Mouse (Mus musculus) CH12.LX (cell line): ENCODE data around the gene Zdhhc25. TPM values are rescaled to one million over a fixed set of nuclear protein-coding genes. Genes with fewer than 3 reads are reported as not detected.
A peak's percentile ranks its signal among the peaks of the same experiment; 100 is the strongest.

ENCODE experiments used
- DNase-seq: peaks from one replicate; pipeline ENCODE4 v3.0.0-alpha.2; 2013; ENCODE audit errors: extremely low read depth
- H3K27ac ChIP-seq: 2 replicates; pipeline ENCODE4 v1.5.1; 2012; ENCODE audit warnings: low read depth, mild to moderate bottlenecking, control low read depth, moderate library complexity; ENCODE audit not compliant: insufficient read depth
- H3K27me3 ChIP-seq: replicated peaks from 2 replicates; pipeline ENCODE3; 2012; ENCODE audit warnings: inconsistent platforms
- H3K36me3 ChIP-seq, 2 experiments: replicated peaks in 1 of 2; 2 replicates each; pipeline versions ENCODE3 to v1.6.1; 2012; ENCODE audit warnings: inconsistent platforms in 1 of 2, low read length in 1 of 2, mild to moderate bottlenecking in 1 of 2, mixed read lengths in 1 of 2, moderate library complexity in 1 of 2; ENCODE audit not compliant: control insufficient read depth in 1 of 2, insufficient read depth in 1 of 2
- H3K4me1 ChIP-seq, 2 experiments: 2 replicates each; pipeline ENCODE4 v1.6.1; 2012; ENCODE audit warnings: inconsistent platforms in 1 of 2, moderate library complexity in 1 of 2; ENCODE audit not compliant: insufficient read depth in 2 of 2, control insufficient read depth in 1 of 2
- H3K4me2 ChIP-seq: 2 replicates; pipeline ENCODE4 v1.6.1; 2012; ENCODE audit warnings: low read depth, mild to moderate bottlenecking, control low read depth; ENCODE audit not compliant: poor library complexity, insufficient read depth, severe bottlenecking
- H3K4me3 ChIP-seq, 3 experiments: fragments of 150-350 bp in 1 of 3; sonication (generic) in 1 of 3; replicated peaks in 1 of 3; 2 replicates each; pipeline versions ENCODE3 to v1.5.1; 2011 to 2012; ENCODE audit warnings: low read depth in 2 of 3, low read length in 2 of 3, mild to moderate bottlenecking in 2 of 3, moderate library complexity in 2 of 3, control low read depth in 1 of 3, improper control_type of control experiment in 1 of 3, inconsistent platforms in 1 of 3, mixed read lengths in 1 of 3; ENCODE audit not compliant: poor library complexity in 1 of 3
- H3K79me2 ChIP-seq: replicated peaks from 2 replicates; pipeline ENCODE4 v1.6.1; 2012; ENCODE audit warnings: mild to moderate bottlenecking, moderate library complexity; ENCODE audit not compliant: control insufficient read depth, poor library complexity, insufficient read depth, severe bottlenecking; ENCODE audit errors: extremely low read depth
- H3K9ac ChIP-seq: 2 replicates; pipeline ENCODE4 v1.6.1; 2012; ENCODE audit warnings: low read depth, mild to moderate bottlenecking, control low read depth, moderate library complexity; ENCODE audit not compliant: insufficient read depth
- H3K9me3 ChIP-seq: replicated peaks from 2 replicates; pipeline ENCODE3; 2012; ENCODE audit warnings: low read length, inconsistent platforms, mixed read lengths
- CHD1 ChIP-seq: IDR thresholded peaks from 2 replicates; pipeline ENCODE4 v1.6.1; 2012; ENCODE audit warnings: low read depth, low read length, improper control_type of control experiment, inconsistent platforms
- CHD2 ChIP-seq: IDR thresholded peaks from 2 replicates; pipeline ENCODE4 v1.6.1; 2011; ENCODE audit warnings: low read length, improper control_type of control experiment
- CTCF ChIP-seq, 2 experiments: IDR thresholded peaks in 1 of 2; conservative IDR thresholded peaks in 1 of 2; 2 replicates each; pipeline ENCODE4 v1.5.1; 2011 to 2012; ENCODE audit warnings: low read depth in 2 of 2, low read length in 2 of 2, improper control_type of control experiment in 1 of 2, inconsistent platforms in 1 of 2, mild to moderate bottlenecking in 1 of 2, moderate library complexity in 1 of 2
- E2F4 ChIP-seq: IDR thresholded peaks from 2 replicates; pipeline ENCODE4 v1.6.1; 2011; ENCODE audit warnings: low read depth, low read length, improper control_type of control experiment; ENCODE audit not compliant: insufficient replicate concordance
- ETS1 ChIP-seq: conservative IDR thresholded peaks from 2 replicates; pipeline ENCODE4 v1.6.1; 2012; ENCODE audit warnings: low read depth, mild to moderate bottlenecking, inconsistent platforms, low read length, improper control_type of control experiment, moderate library complexity
- GABPA ChIP-seq: IDR thresholded peaks from 2 replicates; pipeline ENCODE4 v1.6.1; 2012; ENCODE audit warnings: low read depth, low read length, improper control_type of control experiment, inconsistent platforms; ENCODE audit not compliant: insufficient replicate concordance
- IRF4 ChIP-seq: IDR thresholded peaks from 2 replicates; pipeline ENCODE4 v1.6.1; 2014; ENCODE audit warnings: low read depth, mild to moderate bottlenecking, inconsistent platforms, low read length, improper control_type of control experiment
- JUN ChIP-seq: IDR thresholded peaks from 2 replicates; pipeline ENCODE4 v1.6.1; 2011; ENCODE audit warnings: low read depth, mild to moderate bottlenecking, low read length, improper control_type of control experiment, moderate library complexity; ENCODE audit not compliant: insufficient read depth
- MAFK ChIP-seq: IDR thresholded peaks from 2 replicates; pipeline ENCODE4 v1.6.1; 2011; ENCODE audit warnings: low read length, improper control_type of control experiment; ENCODE audit not compliant: insufficient replicate concordance
- MAX ChIP-seq: IDR thresholded peaks from 2 replicates; pipeline ENCODE4 v1.6.1; 2011; ENCODE audit warnings: low read length, improper control_type of control experiment
- NELFE ChIP-seq: IDR thresholded peaks from 2 replicates; pipeline ENCODE4 v1.6.1; 2011; ENCODE audit warnings: low read depth, low read length, improper control_type of control experiment
- POLR2A ChIP-seq: IDR thresholded peaks from 2 replicates; pipeline ENCODE4 v1.6.1; 2011; ENCODE audit warnings: low read depth, mild to moderate bottlenecking, improper control_type of control experiment, low read length
- RAD21 ChIP-seq: IDR thresholded peaks from 2 replicates; pipeline ENCODE4 v1.6.1; 2011; ENCODE audit warnings: low read depth, mild to moderate bottlenecking, low read length, improper control_type of control experiment, moderate library complexity
- SIN3A ChIP-seq: IDR thresholded peaks from 2 replicates; pipeline ENCODE4 v1.6.1; 2012; ENCODE audit warnings: low read length, improper control_type of control experiment, inconsistent platforms
- TCF12 ChIP-seq: IDR thresholded peaks from 2 replicates; pipeline ENCODE4 v1.6.1; 2014; ENCODE audit warnings: low read depth, mild to moderate bottlenecking, inconsistent platforms, low read length, improper control_type of control experiment
- USF1 ChIP-seq: IDR thresholded peaks from 2 replicates; pipeline ENCODE4 v1.6.1; 2014; ENCODE audit warnings: low read depth, mild to moderate bottlenecking, inconsistent platforms, low read length, improper control_type of control experiment
- ZC3H11A ChIP-seq: IDR thresholded peaks from 2 replicates; pipeline ENCODE4 v1.6.1; 2012; ENCODE audit warnings: low read depth, mild to moderate bottlenecking, inconsistent platforms, low read length, improper control_type of control experiment
- ZMIZ1 ChIP-seq: IDR thresholded peaks from 2 replicates; pipeline ENCODE4 v1.6.1; 2012; ENCODE audit warnings: low read depth, mild to moderate bottlenecking, inconsistent platforms, low read length, improper control_type of control experiment
- ZNF384 ChIP-seq: IDR thresholded peaks from 2 replicates; pipeline ENCODE4 v1.6.1; 2012; ENCODE audit warnings: low read depth, low read length, improper control_type of control experiment, inconsistent platforms
- dilution Hi-C: fragments of 300-500 bp; cut with MboI; formaldehyde crosslinking; loops from 2 replicates; pipeline ENCODE4 v1.14.3; 2020; ENCODE audit warnings: low sequenced_read_pairs; ENCODE audit not compliant: extremely low pct_unique_long_range_greater_than_20kb, extremely low pct_ligation_motif_present
- in situ Hi-C: fragments of 300-500 bp; cut with MboI; formaldehyde crosslinking; loops from 3 replicates; pipeline ENCODE4 v1.14.3; 2019; ENCODE audit warnings: low sequenced_read_pairs, low pct_ligation_motif_present, low pct_unique_long_range_greater_than_20kb, mixed read lengths
- polyA plus RNA-seq: library from polyadenylated mRNA; unstranded; fragments of >175 nt; gene quantifications from 2 replicates; pipeline ENCODE4 v1.2.1, GENCODE M21; 2012; ENCODE audit warnings: low read depth; ENCODE audit not compliant: insufficient read length
- total RNA-seq, 2 experiments: library from RNA; depleted of rRNA; stranded (reverse); fragments of 300-350 nt in 1 of 2; fragments of >200 nt in 1 of 2; gene quantifications; 2 replicates each; pipeline ENCODE4 v1.2.3; 2012 to 2014

The Zdhhc25 gene
- total and polyA plus RNA-seq, 3 experiments = not detected

DNA sequence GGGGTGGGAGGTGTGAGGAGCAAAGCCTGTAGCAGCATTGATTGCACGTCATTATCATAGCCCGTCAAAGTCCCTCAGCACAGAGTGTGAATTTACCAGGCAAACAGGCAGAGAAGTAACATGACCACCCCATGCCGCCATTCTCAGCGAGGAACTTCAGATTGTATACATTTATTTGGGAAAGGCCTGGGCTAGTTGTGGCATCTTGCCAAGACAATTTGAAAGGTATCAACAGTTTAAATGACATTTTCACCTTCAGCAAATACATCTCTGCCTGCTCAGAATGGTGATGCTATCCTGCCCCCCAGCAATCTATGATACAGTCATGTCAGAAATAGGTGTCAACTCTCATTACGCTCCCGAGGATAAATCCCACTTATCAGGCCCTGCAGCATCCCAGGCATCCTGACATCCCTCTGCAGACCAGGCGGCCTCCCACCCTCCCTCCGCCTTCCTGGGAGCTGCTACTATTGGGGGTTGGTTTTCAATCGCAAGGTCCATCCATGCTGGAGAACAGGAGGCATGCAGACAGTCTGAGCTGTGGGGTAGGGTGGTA is 28.8 kb downstream of the Zdhhc25 start:
- TF ChIP-seq GABPA = no peak
- TF ChIP-seq E2F4 = no peak
- TF ChIP-seq NELFE = no peak
- no peak for TF ChIP-seq JUN
- TF ChIP-seq IRF4 = no peak
- TF ChIP-seq CHD1 = no peak
- TF ChIP-seq MAX = no peak
- TF ChIP-seq MAFK = no peak
- no peak for TF ChIP-seq USF1
- no peak for TF ChIP-seq ZNF384
- no peak for TF ChIP-seq ZMIZ1
- no peak for TF ChIP-seq RAD21
- TF ChIP-seq POLR2A = no peak
- TF ChIP-seq ZC3H11A = no peak
- TF ChIP-seq ETS1 = no peak
- TF ChIP-seq TCF12 = no peak
- no peak for TF ChIP-seq SIN3A
- no peak for DNase-seq
- no peaks in the 10 kb centered on the region for H3K9me3 ChIP-seq
- in situ Hi-C loops (no loop called here), dilution Hi-C loops (no loop called here)
- no peaks in the 10 kb centered on the region for H3K4me1 ChIP-seq
- no peak overlapping the region for H3K9ac ChIP-seq
- H3K36me3 ChIP-seq = no peaks in the 10 kb centered on the region
- peaks cover 52% of the 10 kb centered on the region for H3K27me3 ChIP-seq
- H3K79me2 ChIP-seq = no peaks in the 10 kb centered on the region
- no peak overlapping the region for H3K27ac ChIP-seq
- H3K4me2 ChIP-seq = no peak overlapping the region
- H3K4me3 ChIP-seq = no peak overlapping the region

DNA sequence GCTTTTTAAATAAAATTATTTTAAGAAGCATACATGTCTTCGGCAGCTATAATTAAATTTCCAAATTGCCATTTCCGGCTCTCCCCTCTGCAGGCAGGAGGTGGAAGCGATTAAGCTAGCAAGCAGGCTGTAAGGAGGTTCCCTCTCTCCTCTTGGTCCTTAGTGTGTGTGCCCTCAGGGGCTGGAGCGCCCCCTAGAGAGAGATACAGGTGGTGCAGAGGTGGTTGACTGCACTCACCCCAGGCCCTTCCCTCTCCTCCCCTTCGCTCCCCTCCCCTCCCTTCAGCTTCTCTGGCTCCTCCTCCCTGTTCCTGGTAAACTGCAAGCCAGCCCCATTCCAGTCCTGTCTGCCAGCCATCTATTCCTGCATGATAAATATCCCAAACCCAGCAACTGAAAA is 35.1 kb downstream of the Zdhhc25 start:
- Histone ChIP-seq H3K4me3 (no peak overlapping the region), H3K79me2 (no peaks in the 10 kb centered on the region), H3K4me2 (no peak overlapping the region), H3K27ac (no peak overlapping the region), H3K9me3 (no peaks in the 10 kb centered on the region), H3K4me1 (no peaks in the 10 kb centered on the region), H3K36me3 (no peaks in the 10 kb centered on the region), H3K27me3 (peaks cover 39% of the 10 kb centered on the region), H3K9ac (no peak overlapping the region)
- dilution Hi-C loops = no loop called here
- in situ Hi-C loops = no loop called here
- TF ChIP-seq CTCF (conservative IDR thresholded peaks at IDR 0.05 in 1 of 2, IDR thresholded peaks at IDR 0.05 in 1 of 2; ENCODE audit: low read depth in 2 of 2, low read length in 2 of 2) (peak in 1 of 2 experiments; percentile 49; a peak in 2 of 4 replicates), CHD2 (no peak)
- peak; percentile 10 for DNase-seq
